Mouse (Mus musculus) CH12.LX (cell line): ENCODE results near the gene Ankrd2. TPM values are rescaled to one million over a fixed set of nuclear protein-coding genes. Genes with fewer than 3 reads are reported as not detected.

Experiments
- DNase-seq: peaks from one replicate; pipeline ENCODE4 v3.0.0-alpha.2; 2013; ENCODE audit errors: extremely low read depth
- H3K27ac ChIP-seq: 2 replicates; pipeline ENCODE4 v1.5.1; 2012; ENCODE audit warnings: low read depth, mild to moderate bottlenecking, control low read depth, moderate library complexity; ENCODE audit not compliant: insufficient read depth
- H3K27me3 ChIP-seq: replicated peaks from 2 replicates; pipeline ENCODE3; 2012; ENCODE audit warnings: inconsistent platforms
- H3K36me3 ChIP-seq, 2 experiments: replicated peaks in 1 of 2; 2 replicates each; pipeline versions ENCODE3 to v1.6.1; 2012; ENCODE audit warnings: inconsistent platforms in 1 of 2, low read length in 1 of 2, mild to moderate bottlenecking in 1 of 2, mixed read lengths in 1 of 2, moderate library complexity in 1 of 2; ENCODE audit not compliant: control insufficient read depth in 1 of 2, insufficient read depth in 1 of 2
- H3K4me1 ChIP-seq, 2 experiments: 2 replicates each; pipeline ENCODE4 v1.6.1; 2012; ENCODE audit warnings: inconsistent platforms in 1 of 2, moderate library complexity in 1 of 2; ENCODE audit not compliant: insufficient read depth in 2 of 2, control insufficient read depth in 1 of 2
- H3K4me2 ChIP-seq: 2 replicates; pipeline ENCODE4 v1.6.1; 2012; ENCODE audit warnings: low read depth, mild to moderate bottlenecking, control low read depth; ENCODE audit not compliant: poor library complexity, insufficient read depth, severe bottlenecking
- H3K4me3 ChIP-seq, 3 experiments: fragments of 150-350 bp in 1 of 3; sonication (generic) in 1 of 3; replicated peaks in 1 of 3; 2 replicates each; pipeline versions ENCODE3 to v1.5.1; 2011 to 2012; ENCODE audit warnings: low read depth in 2 of 3, low read length in 2 of 3, mild to moderate bottlenecking in 2 of 3, moderate library complexity in 2 of 3, control low read depth in 1 of 3, improper control_type of control experiment in 1 of 3, inconsistent platforms in 1 of 3, mixed read lengths in 1 of 3; ENCODE audit not compliant: poor library complexity in 1 of 3
- H3K79me2 ChIP-seq: replicated peaks from 2 replicates; pipeline ENCODE4 v1.6.1; 2012; ENCODE audit warnings: mild to moderate bottlenecking, moderate library complexity; ENCODE audit not compliant: control insufficient read depth, poor library complexity, insufficient read depth, severe bottlenecking; ENCODE audit errors: extremely low read depth
- H3K9ac ChIP-seq: 2 replicates; pipeline ENCODE4 v1.6.1; 2012; ENCODE audit warnings: low read depth, mild to moderate bottlenecking, control low read depth, moderate library complexity; ENCODE audit not compliant: insufficient read depth
- H3K9me3 ChIP-seq: replicated peaks from 2 replicates; pipeline ENCODE3; 2012; ENCODE audit warnings: low read length, inconsistent platforms, mixed read lengths
- CHD1 ChIP-seq: IDR thresholded peaks from 2 replicates; pipeline ENCODE4 v1.6.1; 2012; ENCODE audit warnings: low read depth, low read length, improper control_type of control experiment, inconsistent platforms
- CHD2 ChIP-seq: IDR thresholded peaks from 2 replicates; pipeline ENCODE4 v1.6.1; 2011; ENCODE audit warnings: low read length, improper control_type of control experiment
- E2F4 ChIP-seq: IDR thresholded peaks from 2 replicates; pipeline ENCODE4 v1.6.1; 2011; ENCODE audit warnings: low read depth, low read length, improper control_type of control experiment; ENCODE audit not compliant: insufficient replicate concordance
- ELF1 ChIP-seq: IDR thresholded peaks from 2 replicates; pipeline ENCODE4 v1.6.1; 2014; ENCODE audit warnings: low read depth, mild to moderate bottlenecking, inconsistent platforms, low read length, improper control_type of control experiment
- ETS1 ChIP-seq: conservative IDR thresholded peaks from 2 replicates; pipeline ENCODE4 v1.6.1; 2012; ENCODE audit warnings: low read depth, mild to moderate bottlenecking, inconsistent platforms, low read length, improper control_type of control experiment, moderate library complexity
- GABPA ChIP-seq: IDR thresholded peaks from 2 replicates; pipeline ENCODE4 v1.6.1; 2012; ENCODE audit warnings: low read depth, low read length, improper control_type of control experiment, inconsistent platforms; ENCODE audit not compliant: insufficient replicate concordance
- HCFC1 ChIP-seq: IDR thresholded peaks from 2 replicates; pipeline ENCODE4 v1.6.1; 2012; ENCODE audit warnings: low read depth, mild to moderate bottlenecking, inconsistent platforms, low read length, improper control_type of control experiment
- JUN ChIP-seq: IDR thresholded peaks from 2 replicates; pipeline ENCODE4 v1.6.1; 2011; ENCODE audit warnings: low read depth, mild to moderate bottlenecking, low read length, improper control_type of control experiment, moderate library complexity; ENCODE audit not compliant: insufficient read depth
- KAT2A ChIP-seq: IDR thresholded peaks from 2 replicates; pipeline ENCODE4 v1.6.1; 2012; ENCODE audit warnings: low read length, improper control_type of control experiment, inconsistent platforms; ENCODE audit not compliant: insufficient replicate concordance
- MAZ ChIP-seq: IDR thresholded peaks from 2 replicates; pipeline ENCODE4 v1.6.1; 2012; ENCODE audit warnings: low read depth, mild to moderate bottlenecking, inconsistent platforms, low read length, improper control_type of control experiment, moderate library complexity
- MXI1 ChIP-seq: IDR thresholded peaks from 2 replicates; pipeline ENCODE4 v1.6.1; 2011; ENCODE audit warnings: mild to moderate bottlenecking, low read depth, low read length, improper control_type of control experiment
- MYC ChIP-seq: IDR thresholded peaks from 2 replicates; pipeline ENCODE4 v1.6.1; 2011; ENCODE audit warnings: low read depth, mild to moderate bottlenecking, improper control_type of control experiment, low read length
- NELFE ChIP-seq: IDR thresholded peaks from 2 replicates; pipeline ENCODE4 v1.6.1; 2011; ENCODE audit warnings: low read depth, low read length, improper control_type of control experiment
- NRF1 ChIP-seq: IDR thresholded peaks from 2 replicates; pipeline ENCODE4 v1.6.1; 2014; ENCODE audit warnings: low read depth, mild to moderate bottlenecking, inconsistent platforms, low read length, improper control_type of control experiment, moderate library complexity
- POLR2A ChIP-seq: IDR thresholded peaks from 2 replicates; pipeline ENCODE4 v1.6.1; 2011; ENCODE audit warnings: low read depth, mild to moderate bottlenecking, improper control_type of control experiment, low read length
- POLR2AphosphoS2 ChIP-seq: IDR thresholded peaks from 2 replicates; pipeline ENCODE4 v1.6.1; 2011; ENCODE audit warnings: low read depth, low read length, improper control_type of control experiment
- RAD21 ChIP-seq: IDR thresholded peaks from 2 replicates; pipeline ENCODE4 v1.6.1; 2011; ENCODE audit warnings: low read depth, mild to moderate bottlenecking, low read length, improper control_type of control experiment, moderate library complexity
- SIN3A ChIP-seq: IDR thresholded peaks from 2 replicates; pipeline ENCODE4 v1.6.1; 2012; ENCODE audit warnings: low read length, improper control_type of control experiment, inconsistent platforms
- SMC3 ChIP-seq: IDR thresholded peaks from 2 replicates; pipeline ENCODE4 v1.6.1; 2011; ENCODE audit warnings: low read depth, low read length, improper control_type of control experiment
- TBP ChIP-seq: conservative IDR thresholded peaks from 2 replicates; pipeline ENCODE4 v1.6.1; 2011; ENCODE audit warnings: low read depth, low read length, improper control_type of control experiment
- TCF12 ChIP-seq: IDR thresholded peaks from 2 replicates; pipeline ENCODE4 v1.6.1; 2014; ENCODE audit warnings: low read depth, mild to moderate bottlenecking, inconsistent platforms, low read length, improper control_type of control experiment
- USF1 ChIP-seq: IDR thresholded peaks from 2 replicates; pipeline ENCODE4 v1.6.1; 2014; ENCODE audit warnings: low read depth, mild to moderate bottlenecking, inconsistent platforms, low read length, improper control_type of control experiment
- ZC3H11A ChIP-seq: IDR thresholded peaks from 2 replicates; pipeline ENCODE4 v1.6.1; 2012; ENCODE audit warnings: low read depth, mild to moderate bottlenecking, inconsistent platforms, low read length, improper control_type of control experiment
- ZKSCAN1 ChIP-seq: IDR thresholded peaks from 2 replicates; pipeline ENCODE4 v1.6.1; 2012; ENCODE audit warnings: low read depth, inconsistent platforms, low read length, improper control_type of control experiment, borderline replicate concordance
- ZMIZ1 ChIP-seq: IDR thresholded peaks from 2 replicates; pipeline ENCODE4 v1.6.1; 2012; ENCODE audit warnings: low read depth, mild to moderate bottlenecking, inconsistent platforms, low read length, improper control_type of control experiment
- ZNF384 ChIP-seq: IDR thresholded peaks from 2 replicates; pipeline ENCODE4 v1.6.1; 2012; ENCODE audit warnings: low read depth, low read length, improper control_type of control experiment, inconsistent platforms
- dilution Hi-C: fragments of 300-500 bp; cut with MboI; formaldehyde crosslinking; loops from 2 replicates; pipeline ENCODE4 v1.14.3; 2020; ENCODE audit warnings: low sequenced_read_pairs; ENCODE audit not compliant: extremely low pct_unique_long_range_greater_than_20kb, extremely low pct_ligation_motif_present
- in situ Hi-C: fragments of 300-500 bp; cut with MboI; formaldehyde crosslinking; loops from 3 replicates; pipeline ENCODE4 v1.14.3; 2019; ENCODE audit warnings: low sequenced_read_pairs, low pct_ligation_motif_present, low pct_unique_long_range_greater_than_20kb, mixed read lengths
- polyA plus RNA-seq: library from polyadenylated mRNA; unstranded; fragments of >175 nt; gene quantifications from 2 replicates; pipeline ENCODE4 v1.2.1, GENCODE M21; 2012; ENCODE audit warnings: low read depth; ENCODE audit not compliant: insufficient read length
- total RNA-seq, 2 experiments: library from RNA; depleted of rRNA; stranded (reverse); fragments of 300-350 nt in 1 of 2; fragments of >200 nt in 1 of 2; gene quantifications; 2 replicates each; pipeline ENCODE4 v1.2.3; 2012 to 2014

Ankrd2 gene
- total and polyA plus RNA-seq, 3 experiments = not detected

DNA sequence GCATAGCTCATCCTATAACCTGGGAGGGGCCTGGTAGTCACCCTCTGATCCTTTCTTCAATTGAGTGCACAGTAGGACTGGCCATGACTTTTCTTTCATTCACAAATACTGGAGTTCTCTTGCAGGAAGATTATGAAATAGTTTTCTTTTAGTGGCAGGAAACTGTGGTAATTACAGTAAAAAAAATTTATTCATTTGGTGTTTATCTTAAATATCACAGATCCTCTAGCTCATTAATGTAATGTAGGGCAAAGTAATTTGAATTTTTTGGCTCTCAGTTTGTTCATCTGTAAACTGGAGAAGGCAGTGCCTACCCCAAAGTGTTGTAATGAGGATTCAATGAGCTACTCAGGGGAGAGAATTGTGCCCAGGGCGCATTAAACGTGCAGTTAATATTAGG lies 42.8 kb upstream of the Ankrd2 start:
- Histone ChIP-seq H3K9me3 (no peaks in the 10 kb centered on the region), H3K9ac (no peak overlapping the region), H3K4me3 (no peak overlapping the region), H3K27me3 (no peaks in the 10 kb centered on the region), H3K36me3 (no peaks in the 10 kb centered on the region), H3K27ac (no peak overlapping the region), H3K4me2 (no peak overlapping the region), H3K79me2 (no peaks in the 10 kb centered on the region), H3K4me1 (peaks cover 0 to 6% of the 10 kb centered on the region in 2 experiments; a peak in 1 of 4 replicates)
- dilution Hi-C loops (no loop called here), in situ Hi-C loops (no loop called here)
- TF ChIP-seq NRF1 (no peak), NELFE (no peak), POLR2A (no peak), ZNF384 (no peak), ZKSCAN1 (no peak), SMC3 (no peak), MYC (no peak), TCF12 (no peak), ELF1 (no peak), KAT2A (no peak), GABPA (no peak), ZMIZ1 (no peak), MAZ (no peak)
- DNase-seq = no peak

GRCm38 (mm10) chr19:41993484-41993883 lies 42.3 kb upstream of the Ankrd2 start:
- no peaks in the 10 kb centered on the region for H3K27me3 ChIP-seq
- peaks cover 0 to 6% of the 10 kb centered on the region in 2 experiments; a peak in 1 of 4 replicates for H3K4me1 ChIP-seq
- TF ChIP-seq HCFC1 (no peak), JUN (no peak), USF1 (no peak), CHD1 (no peak), RAD21 (no peak), ZC3H11A (no peak), MXI1 (no peak), ELF1 (no peak), GABPA (no peak), CHD2 (no peak), ZNF384 (no peak), SIN3A (no peak), MAZ (no peak), E2F4 (no peak), TBP (no peak), POLR2AphosphoS2 (no peak), TCF12 (no peak), ETS1 (no peak)
- H3K9ac ChIP-seq = no peak overlapping the region
- no peaks in the 10 kb centered on the region for H3K79me2 ChIP-seq
- H3K4me2 ChIP-seq = no peak overlapping the region
- H3K4me3 ChIP-seq = no peak overlapping the region
- H3K27ac ChIP-seq = no peak overlapping the region
- dilution Hi-C loops = no loop called here
- in situ Hi-C loops = no loop called here
- no peaks in the 10 kb centered on the region for H3K36me3 ChIP-seq
- no peak for DNase-seq
- H3K9me3 ChIP-seq = no peaks in the 10 kb centered on the region
